Mouse (Mus musculus) neural tube, embryonic 13.5 days (tissue): ENCODE results near the gene Sertad2. TPM values are rescaled to one million over a fixed set of nuclear protein-coding genes. Genes with fewer than 3 reads are reported as not detected.

Source experiments
- ATAC-seq: fragments of 200-750 bp; cut with Nextera tagmentation; 2 replicates; pipeline ENCODE4 v1.8.0; 2017; ENCODE audit warnings: low read depth, mild to moderate bottlenecking, moderate TSS enrichment, moderate library complexity
- H3K27ac ChIP-seq: fragments of 300-500 bp; sonication (generic); replicated peaks from 2 replicates; pipeline ENCODE4 v1.5.1; 2015; ENCODE audit warnings: moderate library complexity, mild to moderate bottlenecking, inconsistent platforms
- H3K27me3 ChIP-seq: fragments of 300-500 bp; sonication (generic); 2 replicates; pipeline ENCODE4 v1.6.1; 2015; ENCODE audit warnings: mild to moderate bottlenecking, inconsistent platforms
- H3K36me3 ChIP-seq: fragments of 300-500 bp; sonication (generic); 2 replicates; pipeline ENCODE4 v1.6.1; 2015; ENCODE audit warnings: mild to moderate bottlenecking, inconsistent platforms
- H3K4me1 ChIP-seq: fragments of 300-500 bp; sonication (generic); replicated peaks from 2 replicates; pipeline ENCODE4 v1.6.1; 2015; ENCODE audit warnings: inconsistent platforms
- H3K4me2 ChIP-seq: fragments of 300-500 bp; sonication (generic); 2 replicates; pipeline ENCODE4 v1.6.1; 2015; ENCODE audit warnings: inconsistent platforms, mild to moderate bottlenecking, moderate library complexity
- H3K4me3 ChIP-seq: fragments of 300-500 bp; sonication (generic); 2 replicates; pipeline ENCODE4 v1.5.1; 2015; ENCODE audit warnings: mild to moderate bottlenecking, inconsistent platforms
- H3K9ac ChIP-seq: fragments of 300-500 bp; sonication (generic); 2 replicates; pipeline ENCODE4 v1.6.1; 2015; ENCODE audit warnings: moderate library complexity, mild to moderate bottlenecking, inconsistent platforms
- H3K9me3 ChIP-seq: fragments of 300-500 bp; sonication (generic); 2 replicates; pipeline ENCODE4 v1.6.1; 2016; ENCODE audit warnings: inconsistent platforms
- WGBS: fragments of 180-500 bp; shearing (Covaris S2); methylation state at CpG from one replicate; pipeline ENCODE4 v1.1.7; 2015; 5-methylcytosine and 5-hydroxymethylcytosine counted together
- polyA plus RNA-seq: library from polyadenylated mRNA; unstranded; fragments of >200 nt; fragmentation: Nextera tagmentation; extraction: Ambion mirVana; gene quantifications from 2 replicates; pipeline ENCODE4 v1.2.1, GENCODE M21; 2015

Gene Sertad2
- polyA plus RNA-seq, 1 experiment from 2014 or later = 29.8 TPM

DNA sequence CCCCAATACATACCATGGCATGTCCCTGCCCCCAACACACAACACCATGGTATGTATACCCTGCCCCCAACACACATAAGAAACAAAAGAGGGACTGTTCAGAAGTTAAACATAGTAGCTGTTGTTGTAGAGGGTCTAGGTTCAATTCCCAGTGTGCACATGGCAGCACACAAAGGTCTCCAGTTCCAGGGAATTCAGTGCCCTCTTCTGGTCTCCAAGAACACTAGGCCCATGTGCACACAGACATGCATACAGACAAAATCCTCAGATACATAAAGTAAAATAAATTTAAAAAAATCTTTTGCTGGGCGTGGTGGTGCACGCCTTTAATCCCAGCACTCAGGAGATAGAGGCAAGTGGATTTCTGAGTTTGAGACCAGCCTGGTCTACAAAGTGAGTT, 39.7 kb downstream of the Sertad2 start:
- Histone ChIP-seq H3K4me3 (no peak overlapping the region), H3K4me2 (no peak overlapping the region), H3K27ac (no peak overlapping the region), H3K4me1 (peaks cover 7% of the 10 kb centered on the region), H3K9ac (no peak overlapping the region), H3K9me3 (no peaks in the 10 kb centered on the region), H3K27me3 (no peaks in the 10 kb centered on the region), H3K36me3 (no peaks in the 10 kb centered on the region)
- 97% methylated on average over 2 of the region's 2 CpGs for WGBS
- no peak for ATAC-seq

DNA sequence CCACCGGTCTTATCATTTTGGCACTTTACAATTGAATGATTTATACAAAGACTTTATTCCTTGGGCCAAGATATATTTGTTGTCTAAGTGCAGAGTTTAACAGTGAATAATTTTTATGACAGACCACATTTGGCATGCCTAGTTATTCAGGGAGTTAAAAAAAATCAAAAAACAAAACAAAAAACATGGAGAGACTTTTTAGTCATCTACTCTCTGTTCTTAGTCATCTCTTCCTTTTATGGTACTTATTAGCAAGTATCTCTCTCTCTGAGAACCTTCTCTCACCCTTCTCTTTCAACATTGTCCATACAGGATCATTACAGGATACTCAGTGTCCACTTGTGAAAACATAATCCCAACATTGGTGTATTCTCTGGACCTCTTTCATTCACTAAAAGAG, 42.2 kb downstream of the Sertad2 start:
- 81% methylated on average over 1 of the region's 1 CpGs for WGBS

DNA sequence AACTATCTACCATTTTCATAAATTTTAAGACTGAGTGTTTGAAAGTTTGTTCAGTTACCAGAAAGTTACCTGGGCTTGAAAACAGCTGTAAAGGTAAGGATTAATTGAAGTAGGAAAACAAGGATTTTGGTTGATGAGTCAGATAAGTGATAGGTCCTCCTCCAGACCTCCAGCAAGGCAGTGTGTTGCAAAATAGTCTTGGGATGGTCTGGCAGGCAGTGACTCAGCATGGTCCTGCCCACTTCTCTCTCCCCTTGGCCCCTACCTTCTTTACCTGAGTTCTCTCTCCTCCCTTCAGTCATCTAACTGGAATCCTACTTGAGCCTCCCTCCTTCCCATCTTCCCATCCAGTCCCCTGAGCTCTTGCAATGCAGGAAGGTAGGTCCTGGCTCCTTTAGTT, 43.1 kb downstream of the Sertad2 start:
- Histone ChIP-seq H3K4me1 (peaks cover 12% of the 10 kb centered on the region), H3K9me3 (no peaks in the 10 kb centered on the region), H3K27me3 (no peaks in the 10 kb centered on the region), H3K36me3 (no peaks in the 10 kb centered on the region), H3K4me2 (no peak overlapping the region), H3K27ac (no peak overlapping the region), H3K4me3 (no peak overlapping the region), H3K9ac (no peak overlapping the region)
- ATAC-seq = no peak

More for the DNA sequence above, 42.2 kb downstream of the Sertad2 start:
- H3K36me3 ChIP-seq = no peaks in the 10 kb centered on the region
- no peak overlapping the region for H3K4me2 ChIP-seq
- H3K4me3 ChIP-seq = no peak overlapping the region
- H3K9me3 ChIP-seq = no peaks in the 10 kb centered on the region
- no peak for ATAC-seq
- H3K9ac ChIP-seq = no peak overlapping the region
- H3K27ac ChIP-seq = no peak overlapping the region
- H3K4me1 ChIP-seq = peaks cover 12% of the 10 kb centered on the region
- no peaks in the 10 kb centered on the region for H3K27me3 ChIP-seq

DNA sequence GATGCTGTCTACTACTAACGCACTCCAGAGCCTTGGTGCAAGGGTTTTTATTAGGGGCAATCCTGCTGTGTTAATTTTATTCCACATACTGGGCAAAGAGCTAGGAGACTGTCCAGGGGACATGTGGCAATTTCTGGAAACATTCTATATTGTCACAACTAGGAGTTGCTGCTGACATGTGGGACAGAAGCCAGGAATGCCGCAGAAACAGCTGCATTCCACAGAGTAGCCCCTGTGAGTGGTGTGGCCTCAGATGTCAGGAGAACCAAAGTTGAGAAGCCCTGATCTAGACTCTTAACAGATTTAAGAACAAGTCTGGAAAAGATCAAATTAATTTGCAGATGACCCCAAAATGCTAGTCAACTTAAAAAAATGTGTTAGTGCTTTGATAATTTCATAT, 46.3 kb downstream of the Sertad2 start:
- 59% methylated on average over 2 of the region's 2 CpGs for WGBS
- Histone ChIP-seq H3K9me3 (no peaks in the 10 kb centered on the region), H3K27ac (no peak overlapping the region), H3K9ac (no peak overlapping the region), H3K4me3 (no peak overlapping the region), H3K4me2 (no peak overlapping the region), H3K36me3 (no peaks in the 10 kb centered on the region), H3K4me1 (peaks cover 15% of the 10 kb centered on the region), H3K27me3 (no peaks in the 10 kb centered on the region)
- no peak for ATAC-seq

DNA sequence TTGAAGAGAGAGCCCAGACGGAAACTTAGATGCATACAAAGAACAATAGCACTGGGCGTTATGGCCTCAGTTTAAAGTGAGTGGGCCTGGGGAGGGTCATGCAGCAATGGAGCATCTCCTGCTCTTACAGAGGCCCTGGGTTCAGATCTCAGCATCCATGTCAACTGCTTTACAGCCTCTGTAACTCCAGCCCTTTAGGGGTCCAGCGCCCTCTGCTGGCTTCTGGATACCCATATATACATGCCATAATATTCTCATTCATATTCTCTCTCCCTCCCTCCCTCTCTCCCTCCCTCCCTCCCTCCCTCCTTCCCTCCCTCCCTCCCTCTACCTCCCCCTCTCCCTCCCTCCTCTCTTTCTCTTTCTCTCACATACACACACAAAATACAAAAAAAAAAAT, 49.0 kb downstream of the Sertad2 start:
- no peak overlapping the region for H3K27ac ChIP-seq
- no peak for ATAC-seq
- H3K4me3 ChIP-seq = no peak overlapping the region
- H3K36me3 ChIP-seq = no peaks in the 10 kb centered on the region
- H3K9me3 ChIP-seq = no peaks in the 10 kb centered on the region
- H3K4me1 ChIP-seq = peaks cover 9% of the 10 kb centered on the region; the same call in 1 of the 2 replicates
- H3K4me2 ChIP-seq = no peak overlapping the region
- WGBS = 66% methylated on average over 3 of the region's 3 CpGs
- no peaks in the 10 kb centered on the region for H3K27me3 ChIP-seq
- no peak overlapping the region for H3K9ac ChIP-seq

DNA sequence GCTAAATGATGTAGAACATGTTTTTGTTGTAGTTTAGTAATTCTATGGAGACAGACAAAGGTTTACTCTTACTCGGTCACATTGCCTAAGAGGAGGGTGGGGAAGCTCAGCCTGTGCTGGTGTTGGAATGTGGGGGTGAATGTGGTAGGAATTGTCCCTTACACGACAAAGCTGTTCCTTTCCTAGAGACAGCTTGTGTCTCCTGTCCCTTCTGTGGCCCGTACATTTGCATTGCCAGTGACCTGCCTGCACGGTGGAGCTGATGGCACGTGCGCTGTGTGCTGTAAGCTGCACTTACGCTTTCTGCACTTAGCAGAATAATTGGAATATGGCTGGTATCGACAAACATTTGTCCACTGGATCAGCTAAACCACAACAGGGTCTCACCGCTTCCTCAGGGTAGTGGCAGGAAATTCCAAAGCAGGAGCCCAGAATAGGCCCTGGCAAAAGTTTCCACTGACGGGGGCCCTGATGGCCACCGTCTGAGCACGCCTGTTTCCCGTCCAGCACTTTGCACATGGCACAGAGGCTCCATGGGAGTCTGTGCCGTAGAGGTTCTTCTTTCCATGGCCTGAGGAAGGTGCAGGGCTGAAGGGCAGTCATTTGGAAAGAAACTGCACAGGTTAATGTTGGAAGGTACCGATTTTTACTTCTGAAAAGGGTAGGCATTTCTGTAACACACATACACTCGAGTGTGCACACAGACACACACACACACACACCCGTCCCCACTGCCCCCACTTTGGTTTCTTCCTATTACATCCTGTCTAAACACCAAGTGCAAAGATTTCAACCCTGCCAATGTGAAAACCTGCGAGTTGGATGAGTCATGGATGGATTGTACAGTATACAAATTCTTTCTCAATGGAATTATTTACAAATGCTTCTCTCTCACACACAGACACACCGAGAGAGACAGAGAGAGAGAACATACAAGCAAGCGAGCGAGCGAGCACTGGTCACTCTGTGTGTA, 51.5 kb downstream of the Sertad2 start:
- H3K4me2 ChIP-seq = no peak overlapping the region
- no peaks in the 10 kb centered on the region for H3K36me3 ChIP-seq
- no peaks in the 10 kb centered on the region for H3K27me3 ChIP-seq
- 76% methylated on average over 22 of the region's 22 CpGs for WGBS
- 0 out of 2 replicates have a peak overlapping the region, but pooled peaks have one; percentile 1 for H3K27ac ChIP-seq
- H3K9me3 ChIP-seq = no peaks in the 10 kb centered on the region
- no peak overlapping the region for H3K4me3 ChIP-seq
- ATAC-seq = no peak
- 0 out of 2 replicates have a peak, but pooled peaks cover 3% of the 10 kb centered on the region for H3K4me1 ChIP-seq
- no peak overlapping the region for H3K9ac ChIP-seq

DNA sequence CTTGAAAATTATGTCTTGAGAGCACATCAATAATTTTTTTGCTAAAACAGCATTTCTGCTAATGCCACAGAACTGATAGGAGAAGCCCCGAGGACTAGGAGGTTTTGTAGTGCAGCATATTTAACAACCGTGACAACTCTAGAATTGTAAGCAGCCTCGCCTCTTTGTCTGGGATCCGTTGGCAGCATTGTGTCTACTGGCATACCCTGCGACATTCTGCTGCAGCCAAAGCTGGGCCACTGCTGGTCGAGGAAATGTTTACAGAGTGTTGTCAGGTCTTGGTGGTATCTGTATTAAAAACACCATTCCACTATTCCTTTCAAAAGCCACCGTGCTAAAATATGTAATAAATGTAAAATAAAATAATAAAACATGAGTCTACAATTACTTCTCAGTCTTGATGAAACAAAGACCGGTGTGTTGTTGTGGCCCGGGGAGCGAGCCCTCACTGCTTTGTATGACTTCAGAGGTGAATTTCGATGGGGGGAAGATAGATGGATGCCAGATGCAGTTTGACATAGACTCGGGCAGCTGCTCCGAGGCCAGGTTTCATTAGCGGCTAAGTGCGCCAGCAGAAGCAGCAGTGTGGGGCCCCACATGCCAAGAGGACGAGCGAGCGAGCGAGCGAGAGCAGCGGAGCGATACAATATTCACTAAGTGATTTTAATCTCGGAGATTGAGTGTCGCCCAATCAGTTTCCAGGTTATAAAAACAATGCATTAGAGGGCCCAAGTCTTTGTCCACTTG, 60.2 kb downstream of the Sertad2 start:
- peak overlapping the region; percentile 6; the same call in 1 of the 2 replicates for H3K4me3 ChIP-seq
- H3K4me2 ChIP-seq = peak overlapping the region; percentile 43
- no peaks in the 10 kb centered on the region for H3K36me3 ChIP-seq
- peak overlapping the region; percentile 81 for H3K27ac ChIP-seq
- H3K9me3 ChIP-seq = no peaks in the 10 kb centered on the region
- H3K4me1 ChIP-seq = peaks cover 25% of the 10 kb centered on the region
- H3K9ac ChIP-seq = peak overlapping the region; percentile 53
- peak; percentile 83 for ATAC-seq
- 15% methylated on average over 24 of the region's 24 CpGs for WGBS
- no peaks in the 10 kb centered on the region for H3K27me3 ChIP-seq

DNA sequence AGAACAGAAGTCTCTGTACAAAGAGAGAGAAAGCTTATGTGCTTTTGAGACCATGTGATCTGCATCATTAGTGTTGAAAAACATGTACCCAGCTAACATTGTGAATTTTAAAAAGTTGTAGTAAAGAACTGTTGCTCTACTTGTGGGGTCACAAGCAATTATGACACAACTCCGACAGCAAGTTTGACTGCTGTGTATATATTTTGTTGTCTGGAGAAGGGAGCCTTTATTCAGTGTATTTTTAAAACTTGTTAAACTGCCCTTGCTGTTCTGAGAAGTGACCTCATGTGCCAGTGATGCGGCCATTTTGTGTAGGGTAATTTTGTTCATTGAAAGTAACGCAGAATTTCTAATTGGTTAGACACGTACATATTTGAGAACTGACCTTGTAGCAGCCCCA, 61.1 kb downstream of the Sertad2 start:
- no peak for ATAC-seq
- Histone ChIP-seq H3K4me2 (no peak overlapping the region), H3K9me3 (no peaks in the 10 kb centered on the region), H3K9ac (no peak overlapping the region), H3K27me3 (no peaks in the 10 kb centered on the region), H3K36me3 (no peaks in the 10 kb centered on the region), H3K4me1 (peaks cover 25% of the 10 kb centered on the region), H3K4me3 (no peak overlapping the region), H3K27ac (peak overlapping the region; percentile 81)
- 74% methylated on average over 4 of the region's 4 CpGs for WGBS

DNA sequence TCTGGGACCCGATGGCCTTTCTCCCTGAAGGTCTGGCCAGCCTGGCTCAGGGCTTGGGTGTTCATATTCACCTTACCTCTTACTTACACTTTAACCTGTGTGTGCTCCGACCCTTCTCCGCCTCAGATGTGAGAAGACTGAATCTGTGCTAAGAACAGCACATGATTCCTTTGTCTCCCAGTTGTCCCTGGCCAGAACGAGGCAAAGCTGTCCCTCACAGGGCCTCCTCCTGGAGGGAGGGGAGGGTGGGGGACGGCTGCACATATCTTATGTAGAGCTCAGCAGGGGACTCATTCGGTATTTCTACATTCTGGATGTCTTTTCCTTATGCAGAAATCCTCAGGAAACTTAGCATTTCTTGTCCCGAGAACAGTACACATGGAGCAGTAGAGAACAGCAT, 62.6 kb downstream of the Sertad2 start:
- Histone ChIP-seq H3K4me1 (peaks cover 25% of the 10 kb centered on the region), H3K9ac (peak overlapping the region; percentile 47), H3K27ac (no peak overlapping the region), H3K9me3 (no peaks in the 10 kb centered on the region), H3K27me3 (no peaks in the 10 kb centered on the region), H3K4me3 (no peak overlapping the region), H3K36me3 (no peaks in the 10 kb centered on the region), H3K4me2 (no peak overlapping the region)
- ATAC-seq = no peak
- WGBS = 55% methylated on average over 7 of the region's 7 CpGs

DNA sequence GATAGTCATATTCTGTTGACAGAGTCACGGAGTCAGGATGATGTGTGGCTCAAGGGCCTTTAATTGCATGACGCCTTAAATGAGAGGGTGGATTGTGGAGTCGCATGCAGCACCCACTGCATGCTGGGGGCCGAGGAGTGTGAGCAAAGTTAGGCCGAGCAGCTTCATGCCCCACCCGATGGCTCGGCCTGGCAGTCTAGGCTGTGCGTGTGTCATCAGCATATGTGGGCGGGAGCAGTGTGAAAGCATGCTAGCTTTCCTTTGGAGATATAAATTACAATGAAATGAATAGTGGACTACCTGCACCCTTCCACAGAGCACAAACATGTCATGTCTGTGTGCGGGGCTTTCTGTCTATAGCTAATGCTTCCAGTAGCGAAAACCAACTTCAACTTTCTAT, 65.4 kb downstream of the Sertad2 start:
- no peaks in the 10 kb centered on the region for H3K9me3 ChIP-seq
- H3K4me1 ChIP-seq = peaks cover 19% of the 10 kb centered on the region
- no peak overlapping the region for H3K9ac ChIP-seq
- no peaks in the 10 kb centered on the region for H3K27me3 ChIP-seq
- H3K4me3 ChIP-seq = no peak overlapping the region
- 87% methylated on average over 11 of the region's 11 CpGs for WGBS
- no peak overlapping the region for H3K4me2 ChIP-seq
- ATAC-seq = no peak
- no peak overlapping the region for H3K27ac ChIP-seq
- no peaks in the 10 kb centered on the region for H3K36me3 ChIP-seq

DNA sequence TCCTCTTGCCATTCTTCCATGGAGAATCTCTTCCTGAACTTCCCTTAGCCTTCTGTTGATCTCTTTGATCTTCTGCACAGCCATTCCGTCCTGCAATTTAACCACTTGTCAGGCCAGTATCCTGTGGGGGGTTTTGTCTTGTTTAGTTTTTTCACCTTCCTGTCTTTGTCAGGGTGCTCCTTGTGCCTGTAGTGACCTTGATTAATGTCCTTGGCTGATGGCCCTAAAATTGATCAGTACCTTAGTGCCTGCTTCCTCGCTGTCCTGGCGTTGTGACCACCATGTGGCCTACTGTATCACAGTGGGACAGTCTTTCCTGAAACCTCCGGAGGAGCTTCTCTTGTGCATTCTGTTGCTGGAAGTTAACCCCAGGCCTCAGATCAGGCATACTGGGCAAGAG, 70.2 kb downstream of the Sertad2 start:
- no peak overlapping the region for H3K9ac ChIP-seq
- no peaks in the 10 kb centered on the region for H3K36me3 ChIP-seq
- H3K4me3 ChIP-seq = no peak overlapping the region
- no peak for ATAC-seq
- no peaks in the 10 kb centered on the region for H3K27me3 ChIP-seq
- peaks cover 10% of the 10 kb centered on the region for H3K4me1 ChIP-seq
- 49% methylated on average over 4 of the region's 4 CpGs for WGBS
- H3K4me2 ChIP-seq = no peak overlapping the region
- no peaks in the 10 kb centered on the region for H3K9me3 ChIP-seq
- H3K27ac ChIP-seq = no peak overlapping the region

DNA sequence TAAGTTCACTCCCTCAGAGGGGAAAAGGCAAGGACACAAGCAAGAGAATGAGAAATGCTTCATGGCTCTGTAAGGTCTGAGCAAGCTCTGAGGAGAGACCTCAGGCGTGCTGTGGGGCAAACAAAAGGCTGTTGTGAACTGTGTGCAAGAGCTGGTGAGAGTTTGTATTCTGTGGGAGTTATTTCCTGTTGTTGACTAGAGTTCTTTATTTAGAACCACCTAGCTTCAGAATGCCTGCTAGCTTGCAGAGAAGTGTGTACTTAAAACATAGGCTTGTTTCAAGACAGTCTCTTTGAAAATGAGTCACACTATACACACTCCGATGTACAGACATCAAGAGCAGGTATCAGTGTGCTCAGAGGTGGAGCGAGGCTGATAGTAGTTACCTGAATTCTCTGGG, 73.0 kb downstream of the Sertad2 start:
- Histone ChIP-seq H3K4me3 (no peak overlapping the region), H3K4me2 (no peak overlapping the region), H3K36me3 (no peaks in the 10 kb centered on the region), H3K9ac (no peak overlapping the region), H3K27me3 (no peaks in the 10 kb centered on the region), H3K4me1 (peaks cover 10% of the 10 kb centered on the region), H3K27ac (peak overlapping the region; percentile 39; the same call in 1 of the 2 replicates), H3K9me3 (no peaks in the 10 kb centered on the region)
- WGBS = 60% methylated on average over 3 of the region's 3 CpGs
- no peak for ATAC-seq
